Mouse (Mus musculus): Measurements from ENCODE around the gene Pon1. TPM values are rescaled to one million over a fixed set of nuclear protein-coding genes. Genes with fewer than 3 reads are reported as not detected.

Pon1 gene
- total and polyA plus RNA-seq, 3 experiments: not detected

DNA sequence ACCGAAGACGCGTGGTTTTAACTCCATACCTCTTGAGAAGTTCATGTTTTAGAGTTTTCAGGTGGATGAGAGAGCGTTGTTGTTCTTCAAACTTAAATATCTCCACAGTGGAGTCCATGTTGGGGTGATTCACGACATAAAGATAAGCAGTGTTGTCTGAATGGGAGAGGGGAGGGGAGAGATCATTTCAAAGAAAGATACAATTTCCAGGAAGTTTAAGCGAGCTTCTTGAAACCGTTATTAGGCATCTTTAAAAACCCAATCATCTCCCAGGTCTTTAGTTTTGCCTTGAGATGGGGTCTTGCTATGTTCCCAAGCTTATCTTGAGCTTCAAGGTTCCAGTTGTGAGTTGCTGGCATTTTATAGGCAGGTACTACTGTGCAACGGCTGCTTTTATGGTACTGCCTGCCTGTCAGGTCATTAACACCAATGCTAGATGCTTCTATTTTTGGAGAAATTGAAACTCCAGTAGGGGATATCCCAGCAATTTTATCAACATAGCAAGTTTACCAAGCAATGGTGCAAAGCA is 43.2 kb upstream of the Pon1 start:
- H3K79me2 ChIP-seq (ENCODE audit: control insufficient read depth, insufficient read depth, low read length, poor library complexity): no peaks in the 10 kb centered on the region
- DNase-seq (ENCODE audit: low read depth, low spot score): no peak
- no peak overlapping the region for H3K4me3 ChIP-seq (ENCODE audit: control insufficient read depth in 1 of 2, insufficient read depth in 1 of 2, low read depth in 2 of 2, low read length in 2 of 2)
- no peaks in the 10 kb centered on the region for H3K36me3 ChIP-seq (ENCODE audit: control insufficient read depth in 1 of 2, insufficient read depth in 2 of 2, low read length in 2 of 2)
- no peak for TF ChIP-seq JUND (IDR thresholded peaks at IDR 0.05; ENCODE audit: low read depth, low read length)
- TF ChIP-seq ZKSCAN1 (IDR thresholded peaks at IDR 0.05; ENCODE audit: low read depth, low read length): no peak
- TF ChIP-seq MXI1 (IDR thresholded peaks at IDR 0.05; ENCODE audit: low read depth, low read length): no peak
- no peak for TF ChIP-seq MEF2A (IDR thresholded peaks at IDR 0.05; ENCODE audit: extremely low read depth, insufficient replicate concordance, low read depth, low read length, poor library complexity, severe bottlenecking)
- no peak for TF ChIP-seq ELF1 (IDR thresholded peaks at IDR 0.05; ENCODE audit: low read depth, low read length)
- TF ChIP-seq NRF1 (IDR thresholded peaks at IDR 0.05; ENCODE audit: insufficient read depth, low read depth, low read length, poor library complexity, severe bottlenecking): no peak
- no peak for TF ChIP-seq HCFC1 (IDR thresholded peaks at IDR 0.05; ENCODE audit: low read depth, low read length)
- TF ChIP-seq CHD1 (IDR thresholded peaks at IDR 0.05; ENCODE audit: low read depth, low read length): no peak
- TF ChIP-seq UBTF (IDR thresholded peaks at IDR 0.05; ENCODE audit: borderline replicate concordance, insufficient read depth, low read depth, low read length): no peak
- no peak for TF ChIP-seq E2F4 (IDR thresholded peaks at IDR 0.05; ENCODE audit: borderline replicate concordance, low read depth, low read length)
- TF ChIP-seq TCF12 (IDR thresholded peaks at IDR 0.05; ENCODE audit: low read depth, low read length): no peak
- no peak for TF ChIP-seq MYB (IDR thresholded peaks at IDR 0.05; ENCODE audit: low read depth, low read length)
- no peak for TF ChIP-seq CHD2 (IDR thresholded peaks at IDR 0.05; ENCODE audit: low read length)
- no peak for TF ChIP-seq MAZ (IDR thresholded peaks at IDR 0.05; ENCODE audit: low read depth, low read length)
- no peak for TF ChIP-seq RAD21 (IDR thresholded peaks at IDR 0.05; ENCODE audit: low read depth, low read length)
- H3K27me3 ChIP-seq (ENCODE audit: control insufficient read depth in 1 of 2, insufficient read depth in 2 of 2, low read length in 2 of 2): no peaks in the 10 kb centered on the region
- no peak overlapping the region for H3K27ac ChIP-seq (ENCODE audit: control insufficient read depth, low read depth, low read length)
- H3K9me3 ChIP-seq (replicated peaks; ENCODE audit: insufficient read depth, low read length): no peaks in the 10 kb centered on the region
- no peaks in the 10 kb centered on the region for H3K4me1 ChIP-seq (ENCODE audit: control insufficient read depth in 1 of 2, insufficient read depth in 2 of 2, low read length in 2 of 2)
- no peak overlapping the region for H3K9ac ChIP-seq (ENCODE audit: control insufficient read depth, low read depth, low read length, poor library complexity, severe bottlenecking)

DNA sequence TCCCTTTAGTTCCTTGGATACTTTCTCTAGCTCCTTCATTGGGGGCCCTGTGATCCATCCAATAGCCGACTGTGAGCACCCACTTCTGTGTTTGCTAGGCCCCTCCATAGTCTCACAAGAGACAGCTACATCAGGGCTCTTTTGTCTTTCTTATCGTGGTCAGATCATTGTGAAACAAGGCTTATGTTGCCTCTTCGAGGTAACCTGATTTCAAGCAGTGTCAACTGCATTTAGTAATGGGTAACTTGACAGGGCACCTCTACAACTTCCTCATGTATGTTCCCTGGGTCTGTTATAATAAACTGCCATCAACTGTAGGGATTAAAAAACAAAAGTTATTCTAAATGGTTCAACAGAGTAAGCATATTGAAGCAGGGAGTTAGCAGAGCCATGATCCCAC is 40.8 kb upstream of the Pon1 start:
- TF ChIP-seq EP300 (IDR thresholded peaks at IDR 0.05; ENCODE audit: low read depth in 1 of 2, low read length in 2 of 2) (no peak), MAFK (IDR thresholded peaks at IDR 0.05; ENCODE audit: borderline replicate concordance, low read depth, low read length) (no peak), ELF1 (IDR thresholded peaks at IDR 0.05; ENCODE audit: low read depth, low read length) (no peak), CTCF (IDR thresholded peaks at IDR 0.05 in 2 of 3, conservative IDR thresholded peaks at IDR 0.05 in 1 of 3; ENCODE audit: control insufficient read depth in 1 of 3, insufficient read depth in 1 of 3, low read depth in 2 of 3, low read length in 3 of 3, poor library complexity in 1 of 3, severe bottlenecking in 1 of 3) (no peak), POLR2AphosphoS5 (IDR thresholded peaks at IDR 0.05; ENCODE audit: borderline replicate concordance, low read depth, low read length) (no peak), RCOR1 (IDR thresholded peaks at IDR 0.05; ENCODE audit: low read depth, low read length) (no peak), TBP (IDR thresholded peaks at IDR 0.05; ENCODE audit: low read depth, low read length) (no peak), E2F4 (IDR thresholded peaks at IDR 0.05; ENCODE audit: borderline replicate concordance, low read depth, low read length) (no peak), MEF2A (IDR thresholded peaks at IDR 0.05; ENCODE audit: extremely low read depth, insufficient replicate concordance, low read depth, low read length, poor library complexity, severe bottlenecking) (no peak), MAX (IDR thresholded peaks at IDR 0.05; ENCODE audit: low read length) (no peak), CHD2 (IDR thresholded peaks at IDR 0.05; ENCODE audit: low read length) (no peak), RAD21 (IDR thresholded peaks at IDR 0.05; ENCODE audit: low read depth, low read length) (no peak), SIN3A (IDR thresholded peaks at IDR 0.05; ENCODE audit: low read length) (no peak)
- Histone ChIP-seq H3K27me3 (ENCODE audit: control insufficient read depth in 1 of 2, insufficient read depth in 2 of 2, low read length in 2 of 2) (no peaks in the 10 kb centered on the region), H3K9ac (ENCODE audit: control insufficient read depth, low read depth, low read length, poor library complexity, severe bottlenecking) (no peak overlapping the region), H3K27ac (ENCODE audit: control insufficient read depth, low read depth, low read length) (no peak overlapping the region), H3K36me3 (ENCODE audit: control insufficient read depth in 1 of 2, insufficient read depth in 2 of 2, low read length in 2 of 2) (no peaks in the 10 kb centered on the region), H3K79me2 (ENCODE audit: control insufficient read depth, insufficient read depth, low read length, poor library complexity) (no peaks in the 10 kb centered on the region), H3K9me3 (replicated peaks; ENCODE audit: insufficient read depth, low read length) (no peaks in the 10 kb centered on the region), H3K4me3 (ENCODE audit: control insufficient read depth in 1 of 2, insufficient read depth in 1 of 2, low read depth in 2 of 2, low read length in 2 of 2) (no peak overlapping the region), H3K4me1 (ENCODE audit: control insufficient read depth in 1 of 2, insufficient read depth in 2 of 2, low read length in 2 of 2) (no peaks in the 10 kb centered on the region)
- no peak for DNase-seq (ENCODE audit: low read depth, low spot score)
